Mouse (Mus musculus) left cerebral cortex, postnatal 10 days (tissue): ENCODE results near the gene Med27. TPM values are rescaled to one million over a fixed set of nuclear protein-coding genes. Genes with fewer than 3 reads are reported as not detected.

Experiments
- DNase-seq, 2 experiments: peaks; one replicate each; pipeline ENCODE4 v3.0.0; 2021 to 2022; ENCODE audit warnings: low spot score in 2 of 2, mixed read lengths in 1 of 2; ENCODE audit errors: extremely low spot score in 1 of 2
- intact Hi-C: fragments of 180-260 bp; cut with DNase I; formaldehyde crosslinking; loops from one replicate; pipeline ENCODE4 v1.15.1; 2025
- total RNA-seq, 2 experiments: library from RNA; stranded (reverse); gene quantifications; 2 replicates each; pipeline ENCODE4 v1.2.3; 2021

Med27 gene
- total RNA-seq, 2 experiments from 2014 or later = 33.5 to 37.9 TPM

DNA sequence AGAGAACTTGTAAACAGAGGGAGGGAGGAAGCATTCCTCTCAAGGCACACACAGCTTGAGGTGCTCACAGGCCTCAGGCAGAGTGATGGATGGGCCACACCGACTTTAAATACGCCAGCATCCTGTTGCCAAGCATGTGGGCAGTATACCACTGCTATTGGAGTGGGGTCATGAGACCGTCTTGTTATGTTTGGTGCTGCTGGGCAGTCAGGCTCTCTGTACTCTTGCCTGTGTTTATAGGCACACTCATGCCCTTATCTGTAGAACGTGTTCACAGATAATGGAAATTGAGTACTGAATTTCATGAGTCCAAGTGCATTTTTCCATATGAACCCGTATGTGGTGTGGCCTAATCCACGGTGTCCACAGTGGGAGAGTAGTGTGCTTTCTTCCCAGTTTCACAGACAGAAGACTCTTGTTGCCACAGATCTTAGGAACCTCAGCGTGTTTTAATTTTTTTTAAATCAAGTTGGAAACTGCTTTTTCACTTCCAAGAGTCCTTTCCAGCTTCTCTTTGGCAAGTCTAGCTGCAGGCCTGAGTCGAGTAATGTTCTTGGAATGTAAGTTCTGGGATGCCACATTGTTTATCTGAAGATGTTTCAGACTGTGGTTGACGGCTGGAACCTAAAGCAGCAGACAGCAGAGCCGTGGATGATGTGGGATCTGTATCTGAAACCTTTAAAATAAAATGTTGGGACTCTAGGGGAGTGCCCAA lies 75.7 kb downstream of the Med27 start:
- intact Hi-C loops = no loop called here
- no peak for DNase-seq

DNA sequence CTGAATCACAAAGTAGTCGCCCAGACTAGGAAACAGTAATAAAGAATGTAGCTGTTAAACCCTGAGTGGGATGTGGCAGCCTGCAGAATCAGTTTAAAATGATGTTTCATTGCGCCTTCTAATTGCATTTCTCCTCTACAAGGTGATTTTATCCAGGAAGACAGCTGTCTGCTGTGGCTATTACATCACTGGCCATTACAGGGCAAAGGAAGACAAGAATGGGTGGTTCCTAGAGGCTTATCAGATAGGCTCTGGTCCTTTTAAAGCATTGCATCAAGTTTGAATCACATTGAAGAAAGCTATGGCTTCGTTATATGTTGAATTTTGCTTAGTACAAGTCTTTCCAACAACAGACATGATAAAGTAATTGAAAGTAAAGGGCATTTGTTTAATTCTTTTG lies 76.4 kb downstream of the Med27 start:
- intact Hi-C loops = no loop called here
- DNase-seq = no peak

DNA sequence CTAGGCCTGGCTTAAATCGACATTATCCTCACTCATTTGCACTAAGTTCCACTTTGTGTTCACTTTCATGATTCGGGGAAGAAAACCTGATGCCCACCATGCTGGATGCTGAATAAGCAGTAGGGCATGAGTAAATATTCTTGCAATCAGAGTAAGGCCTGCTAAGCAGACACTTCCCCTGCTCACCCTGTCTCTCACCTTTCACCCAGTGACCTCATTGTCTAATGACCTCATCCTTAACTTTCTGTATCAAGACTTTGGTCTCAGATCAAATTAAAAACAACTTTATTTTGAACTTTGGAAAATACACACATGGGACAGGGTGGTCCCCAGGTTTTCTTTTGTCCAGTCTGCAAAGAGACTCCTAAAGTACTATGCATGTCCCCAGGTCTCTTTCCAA lies 78.8 kb downstream of the Med27 start:
- no peak for DNase-seq
- intact Hi-C loops = no loop called here

DNA sequence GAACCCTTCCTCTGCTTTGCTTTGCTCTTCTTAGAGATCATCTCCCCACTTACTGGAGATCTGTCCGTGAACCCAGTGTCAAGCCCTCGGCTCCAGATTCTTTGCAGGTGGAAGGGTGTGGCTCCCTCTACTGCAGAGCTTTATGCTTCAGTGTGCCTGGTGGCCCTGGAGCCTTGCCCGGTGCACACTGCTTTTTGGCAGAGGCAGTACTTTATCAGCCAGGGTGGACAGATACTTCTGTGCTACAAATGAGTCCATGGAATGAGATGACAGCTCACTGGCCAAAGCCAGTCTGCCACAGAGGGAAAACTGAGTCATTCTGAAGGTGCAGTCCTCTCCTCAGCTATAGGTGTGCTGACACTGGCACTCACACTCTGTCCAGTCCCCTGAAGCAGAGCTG lies 80.1 kb downstream of the Med27 start:
- intact Hi-C loops = no loop called here

DNA sequence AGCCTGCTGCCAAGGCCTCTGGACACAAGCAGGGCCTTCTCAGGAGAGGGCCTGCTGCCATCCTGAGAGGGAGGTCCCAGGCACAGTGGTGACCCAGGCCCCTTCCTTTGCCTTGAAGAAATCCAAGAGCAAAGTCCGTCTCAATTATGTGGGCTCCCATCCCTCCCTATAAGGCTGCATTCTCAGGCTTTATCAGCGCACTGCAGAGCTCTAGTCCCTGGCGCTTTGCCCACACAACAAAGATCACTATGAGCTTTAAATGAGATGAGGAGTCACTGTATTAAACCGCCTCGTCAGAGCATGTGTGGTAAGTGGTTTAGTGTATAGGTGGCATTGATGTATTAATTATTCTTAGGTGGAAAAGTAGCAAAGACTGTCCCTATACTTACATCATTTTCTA lies 85.9 kb downstream of the Med27 start:
- DNase-seq = no peak
- intact Hi-C loops = no loop called here

More for the DNA sequence above, 80.1 kb downstream of the Med27 start:
- DNase-seq = no peak

DNA sequence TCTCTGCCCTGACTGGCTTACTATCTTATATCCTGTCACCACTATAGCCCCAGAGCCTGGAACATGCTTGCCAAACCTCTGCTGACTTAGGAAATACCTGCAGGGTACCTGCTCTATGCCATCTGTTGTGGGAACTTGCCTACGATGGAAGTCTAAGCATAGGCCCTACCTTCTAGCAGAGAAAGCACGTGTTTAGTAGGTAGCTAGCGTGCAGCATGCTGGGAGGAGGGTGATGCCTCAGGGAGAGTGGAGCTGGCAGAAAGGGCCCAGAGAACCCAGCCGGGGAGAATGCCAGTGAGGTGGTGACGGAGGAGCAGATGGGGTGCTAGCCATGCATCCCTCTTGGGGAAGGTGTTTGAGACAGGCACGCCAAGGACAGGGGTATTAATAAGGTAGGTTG lies 89.8 kb downstream of the Med27 start:
- DNase-seq = no peak
- intact Hi-C loops = no loop called here

DNA sequence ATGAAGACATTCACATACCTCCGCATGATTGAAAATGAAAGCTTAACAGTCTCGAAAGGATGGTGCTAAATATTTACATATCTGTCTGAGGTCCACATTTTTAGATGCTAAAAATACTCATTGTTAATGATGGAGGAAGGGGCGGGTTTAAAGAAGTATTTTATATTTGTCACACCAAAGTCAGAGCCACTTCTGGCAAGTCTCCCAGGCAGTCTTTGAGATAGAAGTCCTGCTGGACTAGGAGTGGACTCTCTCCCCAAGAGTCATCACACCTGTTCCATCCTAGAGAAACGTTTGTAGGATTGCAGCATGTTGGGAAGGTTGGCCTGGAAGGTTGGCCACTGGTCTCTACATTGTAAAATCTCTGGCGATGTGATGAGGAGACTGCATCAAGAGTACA lies 90.5 kb downstream of the Med27 start:
- no peak for DNase-seq

DNA sequence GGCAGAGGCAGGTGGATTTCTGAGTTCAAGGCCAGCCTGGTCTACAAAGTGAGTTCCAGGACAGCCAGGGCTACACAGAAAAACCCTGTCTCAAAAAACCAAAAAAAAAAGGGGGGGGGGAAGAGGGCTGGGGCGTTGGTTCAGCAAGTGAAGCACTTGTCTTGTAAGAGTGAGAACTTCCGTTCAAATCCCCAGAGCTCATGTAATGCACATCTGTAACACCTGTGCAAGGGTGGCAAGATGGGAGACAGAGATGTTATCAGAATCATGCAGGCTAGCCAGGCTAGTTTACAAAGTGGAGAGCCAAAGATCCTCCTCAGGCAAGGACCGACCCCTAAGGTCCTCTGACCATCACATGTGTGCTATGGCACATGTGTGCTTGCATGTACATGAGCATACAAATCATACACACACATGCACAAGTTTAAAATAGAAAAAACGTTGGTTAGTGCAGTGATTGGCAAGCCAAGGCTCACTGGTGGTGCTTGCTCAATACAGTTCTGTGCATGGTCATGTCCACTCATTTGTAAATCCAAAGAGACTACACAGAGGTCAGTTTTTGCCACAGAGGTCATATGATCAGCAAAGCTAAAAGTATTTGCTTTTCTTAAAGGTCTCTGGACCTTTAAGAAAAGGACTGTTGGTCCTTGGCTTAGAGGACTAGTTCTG lies 91.4 kb downstream of the Med27 start:
- no peak for DNase-seq
- intact Hi-C loops = no loop called here

More for the DNA sequence above, 90.5 kb downstream of the Med27 start:
- intact Hi-C loops = no loop called here

DNA sequence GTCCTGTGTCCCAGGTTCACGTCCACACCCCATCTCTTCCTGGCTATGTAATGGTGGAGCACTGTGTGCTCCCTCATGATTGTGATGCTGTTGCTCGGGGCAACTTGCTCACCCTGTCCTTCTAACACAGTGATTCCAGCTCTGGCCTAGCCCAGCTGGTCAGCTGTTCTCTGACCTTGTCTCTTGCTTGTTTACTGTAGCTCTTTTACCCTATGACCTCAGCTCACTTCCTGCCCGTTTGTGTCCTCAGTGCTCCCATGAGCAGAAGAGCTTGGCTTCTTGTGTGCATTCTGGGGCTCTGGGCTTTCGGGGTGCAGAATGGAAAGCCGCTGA lies 91.9 kb downstream of the Med27 start:
- intact Hi-C loops = no loop called here
- DNase-seq = no peak

DNA sequence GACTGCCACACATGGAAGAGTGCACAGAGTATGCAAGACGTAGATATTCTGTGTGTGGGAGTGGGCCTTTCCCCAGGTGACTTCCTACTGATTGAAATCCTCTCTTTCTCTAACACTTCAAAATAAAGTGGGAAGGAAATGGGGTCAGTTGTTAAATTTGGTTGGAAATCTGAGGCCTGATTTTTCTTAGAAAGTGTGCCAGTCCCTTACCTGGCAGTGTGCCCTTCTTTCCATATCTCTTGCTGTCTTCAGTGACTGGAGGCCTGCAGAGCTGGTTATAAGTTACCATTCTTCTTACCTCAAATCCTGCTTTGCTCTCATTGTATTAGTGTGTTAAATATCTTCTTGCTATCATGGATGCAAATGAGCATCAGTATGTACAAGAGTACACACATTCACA lies 92.4 kb downstream of the Med27 start:
- no peak for DNase-seq

DNA sequence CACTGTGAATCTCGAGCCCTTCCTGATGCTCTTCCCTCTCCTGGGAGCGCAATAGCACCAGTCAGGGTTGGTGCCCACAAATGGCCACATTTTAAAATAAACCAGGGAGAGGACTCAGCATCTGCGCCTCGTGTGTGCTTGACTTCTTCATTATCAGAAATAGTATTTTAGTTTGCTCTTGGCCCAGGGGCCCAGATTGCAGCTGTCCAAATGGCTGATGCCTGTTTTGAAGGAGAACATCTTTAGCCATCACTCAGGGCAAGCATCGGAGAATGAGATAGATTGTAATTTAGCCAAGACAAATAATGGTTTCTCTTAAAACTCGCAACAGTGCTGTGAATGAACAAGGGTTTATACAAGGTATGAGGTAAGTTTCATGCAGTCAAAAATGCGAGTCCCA lies 92.8 kb downstream of the Med27 start:
- no peak for DNase-seq
- intact Hi-C loops = no loop called here

More for the DNA sequence above, 92.4 kb downstream of the Med27 start:
- intact Hi-C loops = no loop called here

DNA sequence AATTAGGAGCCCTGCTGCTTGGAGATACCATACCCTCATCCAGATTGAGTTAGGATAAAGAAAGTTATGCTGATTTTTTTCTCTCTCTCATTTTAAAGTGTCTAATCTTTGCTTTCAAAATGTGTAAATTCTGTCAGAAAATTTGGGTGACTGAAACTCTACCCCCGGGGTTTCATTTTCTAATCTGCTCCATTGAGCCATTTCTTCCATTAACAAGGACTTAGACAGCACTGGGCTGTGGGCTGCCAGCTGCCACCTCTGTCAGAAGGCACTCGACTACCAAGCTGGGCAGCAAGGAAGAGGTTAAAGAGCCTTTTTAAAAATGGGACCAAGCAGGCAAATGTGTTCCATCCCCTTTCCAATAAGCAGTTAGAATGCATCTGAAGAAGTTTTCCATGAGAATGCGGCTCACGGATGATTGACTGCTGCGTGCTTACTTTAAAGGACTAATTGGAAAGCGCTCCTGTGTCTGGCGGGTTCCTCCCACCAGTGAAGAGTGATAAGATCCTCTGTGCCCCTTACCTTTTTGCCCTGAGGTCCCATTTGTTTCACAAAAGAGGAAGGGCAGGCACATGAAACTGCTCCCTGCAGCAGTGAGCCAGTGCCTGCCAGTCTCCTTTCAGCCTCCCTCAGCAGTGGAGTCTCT lies 93.4 kb downstream of the Med27 start:
- DNase-seq = no peak
- intact Hi-C loops = no loop called here

DNA sequence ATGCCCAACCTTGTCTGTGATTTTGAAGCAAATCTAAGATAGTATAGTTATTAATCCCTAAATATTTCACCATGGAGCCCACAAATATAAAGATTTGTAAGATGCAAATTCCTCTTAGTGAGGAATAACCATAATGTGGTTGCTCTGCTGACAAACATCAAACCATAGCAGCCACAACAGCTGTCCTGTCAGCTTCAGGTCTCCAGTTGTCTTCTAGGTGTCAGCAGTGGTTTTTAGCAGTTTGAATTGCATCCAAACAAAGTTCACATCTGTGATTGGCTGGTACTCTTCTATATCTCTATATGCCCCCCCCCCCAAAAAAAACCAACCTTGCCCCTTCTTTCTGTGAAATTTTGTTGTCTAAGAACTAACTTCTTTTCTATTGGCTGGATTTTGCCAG lies 95.7 kb downstream of the Med27 start:
- no peak for DNase-seq
- intact Hi-C loops = no loop called here

DNA sequence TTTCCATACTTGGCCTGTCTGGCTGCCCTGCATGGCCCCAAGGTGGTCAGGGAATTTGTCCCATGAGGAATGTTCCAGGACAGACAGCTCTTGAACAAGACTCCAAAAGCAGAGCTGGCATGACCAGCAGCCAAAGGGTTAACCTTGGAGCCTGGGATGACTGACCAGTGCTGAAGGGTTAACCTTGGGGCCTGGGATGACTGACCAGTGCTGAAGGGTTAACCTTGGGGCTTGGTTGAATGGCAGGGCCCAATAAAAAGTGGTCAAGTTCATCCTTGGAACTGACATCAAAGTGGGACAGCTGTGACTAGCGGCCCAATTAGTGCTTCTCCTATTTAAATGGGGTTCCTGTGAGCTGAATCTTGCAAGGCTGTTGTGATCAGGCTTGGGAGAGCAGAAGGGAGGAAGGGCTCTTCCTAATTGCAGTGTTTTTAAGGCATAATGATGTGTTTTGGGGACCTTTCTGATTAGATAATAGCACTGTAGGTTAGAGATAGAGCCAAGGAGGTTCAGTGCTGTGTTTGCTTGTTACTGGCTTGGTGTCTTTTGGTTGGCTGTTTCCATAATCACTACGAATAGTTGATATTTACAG lies 97.1 kb downstream of the Med27 start:
- DNase-seq = no peak
- intact Hi-C loops = no loop called here

DNA sequence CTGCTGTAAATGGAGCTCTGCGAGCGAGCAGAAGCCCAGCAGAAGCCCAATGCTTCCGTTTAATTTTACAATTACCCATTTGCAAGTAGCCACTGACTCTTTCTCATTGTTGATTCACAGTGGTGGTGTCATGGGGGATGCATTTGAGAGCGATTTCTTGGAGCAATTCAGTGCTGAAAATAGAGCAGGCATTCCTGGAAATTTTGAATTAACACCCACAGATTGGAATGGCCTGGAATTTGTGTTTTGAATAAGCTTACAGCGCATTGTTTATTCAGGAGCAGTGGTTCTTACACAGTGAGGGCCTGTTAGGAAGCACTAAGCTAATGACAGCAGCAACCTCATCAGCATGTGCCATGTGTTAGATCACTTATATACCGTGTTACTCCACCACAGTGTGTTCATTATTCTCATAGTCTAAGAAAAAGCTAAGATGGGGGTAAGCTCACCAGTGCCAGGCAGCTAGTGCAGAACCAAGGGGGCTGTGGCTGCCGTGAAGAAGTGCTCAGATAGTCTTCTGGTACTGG lies 101.9 kb downstream of the Med27 start:
- intact Hi-C loops = no loop called here
- DNase-seq = no peak

DNA sequence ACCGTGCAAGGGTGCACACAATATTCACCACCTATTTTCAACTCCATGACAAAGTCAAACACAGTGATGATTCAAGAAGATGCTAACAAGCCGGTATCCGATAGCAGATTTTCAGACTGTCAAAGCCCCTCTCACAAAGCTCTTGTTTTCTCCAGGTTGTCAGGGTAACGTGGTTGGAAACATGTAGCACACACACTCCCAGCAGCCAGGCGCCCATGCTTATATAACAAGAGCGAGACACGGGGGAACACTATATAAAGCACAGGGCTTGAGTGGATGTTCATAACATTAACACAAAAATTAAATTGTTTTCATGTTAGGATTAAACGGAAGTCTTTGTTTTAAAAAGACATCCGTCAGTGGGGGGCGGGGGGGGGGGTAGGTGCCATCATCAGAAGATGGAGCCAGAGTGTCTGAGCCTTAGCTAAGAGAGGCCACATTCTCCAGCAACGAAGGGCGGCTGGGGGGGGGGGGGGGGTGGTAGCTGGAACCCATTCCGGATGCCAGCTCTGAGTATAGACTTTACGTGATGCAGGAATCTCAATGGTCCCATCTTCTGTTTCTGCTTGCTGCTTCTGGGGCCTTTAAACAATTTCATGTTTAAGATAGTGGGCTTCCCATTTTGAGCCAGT lies 104.9 kb downstream of the Med27 start:
- intact Hi-C loops = no loop called here
- peak; percentile 51 to 75 for DNase-seq

DNA sequence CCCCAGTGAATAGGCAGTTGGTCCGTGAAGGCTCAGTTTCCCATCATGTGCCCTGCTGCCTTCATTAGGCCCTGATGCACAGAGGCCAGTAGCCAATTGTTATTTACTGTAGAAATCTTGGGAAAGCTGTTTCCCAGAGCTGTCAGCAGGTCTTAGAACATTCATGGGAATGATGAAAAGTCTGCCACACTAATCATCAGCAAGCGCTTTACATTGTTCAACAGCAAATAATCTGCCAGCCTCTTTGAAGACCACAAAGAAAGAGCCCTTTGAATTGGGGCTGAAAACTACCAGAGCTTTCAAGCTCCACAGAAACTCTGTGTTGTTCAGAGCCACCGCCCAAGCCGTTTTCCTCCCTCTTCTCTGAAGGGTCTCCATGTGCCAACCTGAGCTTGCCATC lies 106.8 kb downstream of the Med27 start:
- DNase-seq = no peak
- intact Hi-C loops = no loop called here

DNA sequence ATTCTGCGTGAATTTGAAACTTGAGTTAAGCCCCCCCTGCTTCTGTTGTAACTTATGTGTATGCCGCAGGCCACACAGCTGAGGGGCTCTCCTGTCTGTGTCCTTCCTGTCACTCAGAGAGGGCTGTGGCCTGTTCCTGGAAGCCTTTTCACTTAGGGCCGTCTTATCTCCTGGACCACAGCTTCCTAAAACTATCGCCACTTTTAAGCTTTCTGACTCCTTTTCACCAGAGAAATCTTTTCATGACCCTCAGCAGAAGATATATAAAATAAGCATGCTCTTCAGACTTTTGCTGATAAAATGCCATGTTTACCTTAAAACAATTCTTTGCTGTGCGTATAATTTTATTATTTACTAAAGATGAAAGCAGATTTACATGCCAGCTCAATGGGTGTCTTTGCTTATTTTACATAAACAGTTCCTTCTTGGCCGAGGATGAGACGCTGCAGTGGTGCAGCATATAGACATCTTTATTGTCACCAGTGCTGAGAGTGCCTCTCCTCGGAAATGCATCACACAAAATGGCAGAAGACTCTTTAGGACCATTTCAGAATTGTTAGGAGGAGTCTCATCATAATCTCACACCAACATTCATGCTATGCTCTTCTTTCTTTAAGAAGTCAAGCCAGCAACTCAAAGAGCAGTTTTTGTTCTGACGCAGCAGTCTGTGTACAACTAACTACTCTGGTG lies 110.2 kb downstream of the Med27 start:
- no peak for DNase-seq
- intact Hi-C loops = no loop called here

DNA sequence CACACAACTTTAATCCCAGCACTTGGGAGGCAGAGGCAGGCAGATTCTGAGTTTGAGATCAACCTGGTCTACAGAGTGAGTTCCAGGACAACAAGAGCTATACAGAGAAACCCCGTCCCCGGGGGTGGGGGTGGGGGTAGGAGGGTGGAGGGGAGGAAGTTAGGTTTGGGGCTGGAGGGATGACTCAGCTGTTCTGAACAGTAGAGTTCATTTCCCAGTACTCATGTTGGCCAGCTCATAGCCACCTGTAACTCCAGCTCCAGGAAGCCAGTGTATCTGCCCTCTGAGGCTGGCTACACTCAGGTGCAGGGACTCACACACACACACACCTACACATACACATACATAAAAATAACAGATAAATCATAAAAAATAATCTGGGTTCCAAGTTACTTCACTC lies 111.1 kb downstream of the Med27 start:
- DNase-seq = no peak
- intact Hi-C loops = no loop called here
